Mouse (Mus musculus) ES-Bruce4 (cell line): ENCODE measurements around the gene C1qtnf6.

ENCODE experiments used
- CTCF ChIP-seq: IDR thresholded peaks from one replicate; pipeline ENCODE4 v1.8.1; 2011; ENCODE audit warnings: low read depth, low read length
- EP300 ChIP-seq: IDR thresholded peaks from 2 replicates; pipeline ENCODE4 v1.6.1; 2011; ENCODE audit warnings: low read depth, low read length; ENCODE audit not compliant: insufficient read depth
- POLR2A ChIP-seq: IDR thresholded peaks from one replicate; pipeline ENCODE4 v1.8.1; 2011; ENCODE audit warnings: low read length; ENCODE audit not compliant: insufficient read depth

- no peak for TF ChIP-seq POLR2A
- TF ChIP-seq CTCF = no peak
- TF ChIP-seq EP300 = no peak
Observed at GRCm38 (mm10) chr15:78502437-78503132, 28.6 kb downstream of the C1qtnf6 start.
